Mouse (Mus musculus) spleen, adult 2 months (tissue): Measurements from ENCODE around the gene Pramef12. TPM values are rescaled to one million over a fixed set of nuclear protein-coding genes. Genes with fewer than 3 reads are reported as not detected.

Experiments used
- DNase-seq, 2 experiments: peaks; one replicate each; pipeline versions ENCODE4 v3.0.0 to v3.0.0-alpha.2; 2012 to 2021; ENCODE audit warnings: low spot score in 2 of 2, low read depth in 1 of 2
- H3K27ac ChIP-seq: fragments of 200-500 bp; 2 replicates; pipeline ENCODE4 v1.5.1; 2012; ENCODE audit warnings: low read length, inconsistent platforms; ENCODE audit not compliant: insufficient read depth
- H3K27me3 ChIP-seq: fragments of 200-500 bp; 2 replicates; pipeline ENCODE4 v1.6.1; 2012; ENCODE audit warnings: mild to moderate bottlenecking, moderate library complexity, low read length, inconsistent platforms; ENCODE audit not compliant: control insufficient read depth, insufficient read depth
- H3K36me3 ChIP-seq: fragments of 200-500 bp; 2 replicates; pipeline ENCODE4 v1.6.1; 2012; ENCODE audit warnings: mild to moderate bottlenecking, low read length, inconsistent platforms; ENCODE audit not compliant: control insufficient read depth, insufficient read depth
- H3K4me1 ChIP-seq: fragments of 200-500 bp; 2 replicates; pipeline ENCODE4 v1.6.1; 2011; ENCODE audit warnings: inconsistent platforms; ENCODE audit not compliant: control insufficient read depth, insufficient read depth, insufficient read length
- H3K4me3 ChIP-seq: fragments of 200-500 bp; 2 replicates; pipeline ENCODE4 v1.5.1; 2011; ENCODE audit warnings: mild to moderate bottlenecking, inconsistent platforms; ENCODE audit not compliant: insufficient read depth, insufficient read length; ENCODE audit errors: extremely low read depth
- CTCF ChIP-seq: fragments of 200-500 bp; IDR thresholded peaks from 2 replicates; pipeline ENCODE4 v1.5.1; 2011; ENCODE audit warnings: mild to moderate bottlenecking, inconsistent platforms; ENCODE audit not compliant: insufficient read depth, insufficient read length, insufficient replicate concordance; ENCODE audit errors: extremely low read depth
- POLR2A ChIP-seq: fragments of 200-500 bp; IDR thresholded peaks from 2 replicates; pipeline ENCODE4 v1.6.1; 2011; ENCODE audit warnings: low read depth, low read length, inconsistent platforms
- WGBS: fragments of 180-500 bp; shearing (Covaris S2); methylation state at CpG from one replicate; pipeline ENCODE4 v1.1.7; 2018; 5-methylcytosine and 5-hydroxymethylcytosine counted together
- polyA plus RNA-seq: library from polyadenylated mRNA; depleted of rRNA; stranded (reverse); fragments of >200 nt; gene quantifications from 2 replicates; pipeline ENCODE4 v1.2.3, GENCODE M21; 2012

The Pramef12 gene
- polyA plus RNA-seq, 1 experiment: not detected

DNA sequence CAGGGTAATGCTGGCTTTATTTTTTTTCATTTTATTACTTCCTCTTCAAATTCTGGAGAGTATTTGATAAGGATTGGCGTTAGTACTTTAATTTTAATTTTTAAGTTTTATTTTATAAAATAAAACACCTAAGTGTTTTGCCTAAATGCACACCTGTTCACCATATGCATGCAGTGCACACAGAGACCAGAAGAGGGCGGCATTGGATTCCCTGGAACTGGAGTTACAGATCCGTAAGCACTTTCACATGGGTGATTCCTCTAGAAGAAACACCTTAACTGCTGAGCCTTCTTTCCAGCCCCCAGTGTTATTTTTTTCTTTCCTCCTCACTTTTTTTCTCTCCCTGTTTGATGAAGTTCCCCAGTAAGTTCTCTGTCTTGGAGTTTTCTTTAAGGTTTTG, 20.6 kb upstream of the Pramef12 start:
- H3K27me3 ChIP-seq: no peaks in the 10 kb centered on the region
- DNase-seq: no peak
- TF ChIP-seq POLR2A (no peak), CTCF (no peak)

GRCm38 (mm10) chr4:144424590-144424989, 16.3 kb upstream of the Pramef12 start:
- no peak for TF ChIP-seq POLR2A
- TF ChIP-seq CTCF: no peak
- DNase-seq: no peak
- 51% methylated on average over 5 of the region's 5 CpGs for WGBS

More for the DNA sequence above, 20.6 kb upstream of the Pramef12 start:
- Histone ChIP-seq H3K4me3 (no peak overlapping the region), H3K4me1 (no peaks in the 10 kb centered on the region), H3K27ac (no peak overlapping the region), H3K36me3 (no peaks in the 10 kb centered on the region)
- whole genome bisulfite sequencing: 29% methylated on average over 3 of the region's 3 CpGs

GRCm38 (mm10) chr4:144420644-144421043, 12.4 kb upstream of the Pramef12 start:
- no peak for DNase-seq
- Histone ChIP-seq H3K4me3 (no peak overlapping the region), H3K36me3 (no peaks in the 10 kb centered on the region), H3K4me1 (no peaks in the 10 kb centered on the region), H3K27me3 (no peaks in the 10 kb centered on the region), H3K27ac (no peak overlapping the region)
- no peak for TF ChIP-seq CTCF
- no peak for TF ChIP-seq POLR2A

More at GRCm38 (mm10) chr4:144424590-144424989, 16.3 kb upstream of the Pramef12 start:
- H3K27me3 ChIP-seq: no peaks in the 10 kb centered on the region
- no peak overlapping the region for H3K27ac ChIP-seq
- H3K36me3 ChIP-seq: no peaks in the 10 kb centered on the region
- no peak overlapping the region for H3K4me3 ChIP-seq
- no peaks in the 10 kb centered on the region for H3K4me1 ChIP-seq

- no peak overlapping the region for H3K27ac ChIP-seq
- no peaks in the 10 kb centered on the region for H3K36me3 ChIP-seq
- no peak overlapping the region for H3K4me3 ChIP-seq
- no peaks in the 10 kb centered on the region for H3K27me3 ChIP-seq
- no peaks in the 10 kb centered on the region for H3K4me1 ChIP-seq
- WGBS: 88% methylated on average over 3 of the region's 3 CpGs
- DNase-seq: no peak
- TF ChIP-seq CTCF (no peak), POLR2A (no peak)
These were observed 2.0 kb downstream of the Pramef12 start for GRCm38 (mm10) chr4:144406261-144406660.

DNA sequence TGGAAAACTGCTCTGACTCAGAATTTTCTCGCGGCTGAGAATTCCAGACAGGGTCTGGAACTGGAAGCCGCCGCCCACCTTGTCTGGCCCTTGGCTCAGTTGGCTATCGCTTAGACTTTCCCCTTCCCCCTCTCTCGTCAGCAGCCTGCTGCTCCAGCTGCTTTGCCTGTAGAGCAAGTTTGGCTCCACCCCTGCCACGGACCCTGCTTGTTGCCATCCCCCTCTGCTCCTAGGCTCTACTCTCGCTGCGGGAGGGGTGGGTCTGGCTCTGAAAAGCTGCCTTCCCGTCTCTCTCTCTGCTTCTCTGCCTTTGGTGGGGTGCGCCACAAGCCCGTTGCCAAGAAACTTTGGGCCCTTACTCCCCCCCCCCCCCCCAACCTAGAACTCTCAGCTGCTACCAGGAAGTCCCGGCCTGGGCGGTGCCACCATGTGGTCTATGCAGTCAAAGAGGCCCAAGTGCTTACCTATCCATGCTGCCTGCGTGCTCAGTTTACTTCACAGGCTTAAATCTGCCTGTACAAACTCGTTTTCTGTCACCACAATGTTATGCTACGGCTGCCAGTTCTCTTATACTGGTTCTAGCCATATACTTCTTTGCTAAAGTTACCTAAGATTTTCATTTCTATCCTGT, 3.7 kb downstream of the Pramef12 start:
- Histone ChIP-seq H3K4me3 (no peak overlapping the region; the same call in 1 of the 2 replicates), H3K27me3 (no peaks in the 10 kb centered on the region), H3K4me1 (no peaks in the 10 kb centered on the region), H3K27ac (no peak overlapping the region), H3K36me3 (no peaks in the 10 kb centered on the region)
- TF ChIP-seq POLR2A (no peak), CTCF (no peak)
- DNase-seq: no peak
- WGBS: 3% methylated on average over 17 of the region's 17 CpGs

DNA sequence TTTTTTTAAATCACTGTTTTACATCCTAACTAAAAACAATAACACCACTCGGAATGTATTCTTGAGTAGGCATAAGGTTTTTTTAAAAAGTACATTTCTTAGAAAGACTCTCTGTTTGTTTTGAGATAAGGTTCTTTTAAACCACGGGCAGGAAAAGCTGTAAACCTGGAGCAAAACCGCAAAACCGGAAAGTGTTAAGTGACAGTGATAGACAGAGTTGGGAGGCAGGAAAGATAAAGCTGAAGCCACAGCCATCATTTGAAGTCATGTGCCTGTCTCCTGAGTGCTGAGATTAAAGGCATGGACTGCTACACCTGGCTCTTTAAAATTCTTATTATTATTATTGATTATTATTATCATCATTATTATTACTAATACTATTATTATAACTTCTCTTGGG, 5.6 kb downstream of the Pramef12 start:
- no peak overlapping the region for H3K27ac ChIP-seq
- DNase-seq: no peak
- no peak overlapping the region for H3K4me3 ChIP-seq
- no peak for TF ChIP-seq CTCF
- no peak for TF ChIP-seq POLR2A
- no peaks in the 10 kb centered on the region for H3K4me1 ChIP-seq
- WGBS: 8% methylated on average over 4 of the region's 4 CpGs
- H3K27me3 ChIP-seq: no peaks in the 10 kb centered on the region
- no peaks in the 10 kb centered on the region for H3K36me3 ChIP-seq

- no peak for DNase-seq
- H3K36me3 ChIP-seq: no peaks in the 10 kb centered on the region
- no peak overlapping the region for H3K4me3 ChIP-seq
- no peak for TF ChIP-seq CTCF
- TF ChIP-seq POLR2A: no peak
- H3K27me3 ChIP-seq: no peaks in the 10 kb centered on the region
- 79% methylated on average over 3 of the region's 3 CpGs for WGBS
- H3K4me1 ChIP-seq: no peaks in the 10 kb centered on the region
- no peak overlapping the region for H3K27ac ChIP-seq
These were observed 11.9 kb downstream of the Pramef12 start for GRCm38 (mm10) chr4:144396316-144396715.
